Mouse (Mus musculus) MEL-GATA-1-ER (cell line): ENCODE data around the gene Ahctf1.

Experiments
- DNase-seq: peaks from one replicate; pipeline ENCODE4 v3.0.0-alpha.2; 2012; ENCODE audit warnings: low read depth; ENCODE audit errors: extremely low read depth

Gene Ahctf1

DNA sequence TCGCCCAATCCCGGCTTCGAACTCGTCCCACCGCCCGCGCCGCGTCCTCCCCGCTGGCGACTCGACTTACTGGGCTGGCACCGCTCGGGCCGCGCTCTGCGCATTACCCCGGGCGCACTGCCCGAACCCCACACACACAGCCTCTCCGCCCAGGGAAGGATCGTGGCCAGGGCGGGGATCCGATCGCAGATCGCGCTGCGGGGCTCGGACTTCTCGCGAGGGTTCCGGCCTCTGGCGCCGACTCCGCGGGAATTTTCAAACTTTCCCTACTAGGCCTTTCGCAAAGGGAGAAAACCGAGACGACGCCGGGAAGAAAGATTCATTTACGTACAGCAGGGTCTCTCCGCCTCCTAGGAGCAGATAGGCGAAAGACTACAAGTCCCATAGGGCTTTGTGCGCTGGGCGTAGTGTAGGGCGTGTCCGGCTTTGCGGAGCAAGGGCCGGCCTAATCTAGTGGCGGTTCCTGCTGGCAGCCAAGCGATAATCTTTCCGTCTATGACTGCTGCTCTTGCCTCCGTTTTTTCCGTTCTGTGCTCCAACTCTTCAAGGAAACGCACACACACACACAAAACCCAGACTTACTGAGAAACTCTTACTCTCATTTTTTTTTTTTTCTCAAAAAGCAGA lies at the start of gene Ahctf1:
Ahctf1 (minus strand) TSS at position 168 of the 627 bp plus-strand sequence.
- peak; percentile 99 for DNase-seq

DNA sequence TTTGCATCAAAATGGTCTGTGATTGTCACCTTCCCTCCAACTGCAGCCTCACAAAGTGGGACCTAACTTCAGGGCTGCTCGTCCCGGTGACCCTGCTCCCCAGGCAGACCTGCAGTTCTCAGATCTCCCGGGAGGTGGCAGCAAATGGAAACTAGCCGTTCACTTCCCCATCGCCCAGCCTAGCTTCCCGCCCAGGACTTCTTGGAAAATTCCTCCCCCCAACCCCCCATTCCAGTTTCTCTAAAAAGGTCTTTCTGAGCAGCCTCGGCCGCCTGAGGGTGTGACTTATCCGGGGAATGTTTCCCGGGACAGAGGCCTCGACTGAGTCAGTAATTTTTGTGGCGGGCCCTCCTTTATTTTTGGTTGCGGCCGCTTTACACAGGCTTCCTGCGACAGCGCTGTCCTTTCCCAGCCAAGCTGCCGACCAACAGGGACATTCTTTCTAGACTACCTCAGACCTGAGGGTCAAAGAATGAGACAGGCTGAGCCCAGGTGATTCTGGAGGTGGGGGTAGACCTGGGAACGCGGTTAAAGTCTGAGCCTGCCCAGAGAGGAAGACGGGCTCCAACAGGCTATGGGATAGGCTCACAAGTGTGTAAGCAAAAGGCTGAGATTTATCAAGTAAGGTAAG lies 44.4 kb upstream of the Ahctf1 start:
- DNase-seq = peak; percentile 33

DNA sequence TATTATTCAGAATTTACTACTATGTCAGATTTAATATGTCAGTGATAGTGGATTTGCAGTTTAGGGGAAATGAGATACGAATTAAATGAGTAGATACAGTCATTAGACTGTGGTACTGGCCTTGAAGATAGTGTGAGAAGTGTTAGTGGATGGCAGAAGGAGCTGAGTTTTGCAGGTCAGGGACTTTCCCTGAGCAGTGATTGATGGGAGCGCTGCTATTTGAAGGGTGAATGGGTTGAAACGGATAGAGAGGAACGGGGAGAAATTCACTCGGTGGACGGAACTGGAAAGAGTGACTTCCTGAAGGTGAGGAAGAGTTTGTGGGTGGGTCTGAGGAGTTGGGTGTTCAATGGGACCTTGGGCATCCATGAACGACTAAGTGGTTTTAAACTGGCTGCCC lies 43.7 kb upstream of the Ahctf1 start:
- DNase-seq = no peak

DNA sequence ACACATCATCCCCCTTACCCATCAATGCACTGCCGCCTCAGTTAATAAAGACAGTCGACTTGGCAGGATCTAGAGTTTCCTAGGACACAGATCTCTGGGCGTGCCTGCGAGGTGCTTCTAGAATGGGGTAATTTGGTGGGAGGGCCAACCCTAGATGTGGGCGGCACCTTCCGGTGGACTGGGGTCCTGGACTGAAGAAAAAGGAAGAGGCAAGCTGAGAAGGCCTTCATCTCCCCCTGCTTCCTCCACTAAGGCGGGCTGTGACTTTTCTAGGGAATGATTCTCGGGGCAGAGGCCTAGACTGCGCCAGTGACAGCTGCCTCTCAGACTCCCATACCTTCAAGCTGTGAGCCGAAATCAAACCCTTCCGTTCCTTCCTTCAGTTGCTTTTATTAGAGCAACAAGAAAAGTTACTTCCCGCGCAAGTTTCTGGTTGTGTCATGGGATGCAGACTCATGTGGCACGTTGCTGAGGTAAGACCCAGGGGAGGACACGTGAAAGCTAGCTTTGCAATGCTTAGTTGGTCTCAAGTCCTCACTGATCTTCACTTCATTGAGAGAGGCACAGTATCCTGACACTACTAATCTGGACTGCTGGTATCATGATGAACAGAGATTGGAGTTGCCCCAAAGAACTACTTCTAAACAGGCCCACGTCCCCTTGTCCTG lies 42.5 kb upstream of the Ahctf1 start:
- no peak for DNase-seq

DNA sequence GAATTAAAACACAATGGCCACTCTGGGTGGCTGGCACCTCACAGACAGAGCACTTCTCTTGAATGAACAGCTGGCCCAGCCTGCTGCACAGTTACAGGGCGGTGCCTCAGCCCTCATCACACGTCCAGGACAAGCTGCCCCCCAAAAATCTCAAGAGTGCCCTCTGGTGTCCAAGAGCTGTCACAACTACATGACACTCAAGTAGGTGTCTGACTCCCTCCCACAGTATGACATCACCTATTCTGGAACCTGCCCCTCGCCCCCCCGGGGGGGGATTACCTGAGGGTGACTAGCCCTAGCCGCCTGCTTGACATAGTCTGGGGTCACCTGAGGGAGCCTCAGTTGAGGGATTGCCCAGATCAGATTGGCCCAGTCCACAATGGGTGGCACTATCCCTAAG lies 41.4 kb upstream of the Ahctf1 start:
- DNase-seq = peak; percentile 67

DNA sequence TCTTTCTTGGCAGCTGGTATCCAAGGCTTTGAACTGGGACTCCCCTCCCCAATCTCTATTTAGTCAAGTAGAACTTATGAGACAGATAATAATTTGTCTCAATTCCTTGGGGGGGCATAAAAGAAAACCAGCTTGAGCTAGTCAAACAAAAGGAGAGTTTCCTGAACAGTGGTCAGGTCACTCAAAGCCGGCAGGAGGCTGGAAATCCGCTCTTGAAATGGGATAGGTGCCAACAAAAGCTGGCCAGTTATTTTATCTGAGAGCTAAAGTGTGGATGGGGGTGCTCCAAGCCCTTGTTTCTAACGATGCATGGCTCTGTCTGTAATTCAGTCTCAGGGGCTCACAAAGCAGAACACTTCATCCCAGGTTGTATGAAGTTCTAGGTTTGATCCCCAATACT lies 40.5 kb upstream of the Ahctf1 start:
- DNase-seq = no peak

DNA sequence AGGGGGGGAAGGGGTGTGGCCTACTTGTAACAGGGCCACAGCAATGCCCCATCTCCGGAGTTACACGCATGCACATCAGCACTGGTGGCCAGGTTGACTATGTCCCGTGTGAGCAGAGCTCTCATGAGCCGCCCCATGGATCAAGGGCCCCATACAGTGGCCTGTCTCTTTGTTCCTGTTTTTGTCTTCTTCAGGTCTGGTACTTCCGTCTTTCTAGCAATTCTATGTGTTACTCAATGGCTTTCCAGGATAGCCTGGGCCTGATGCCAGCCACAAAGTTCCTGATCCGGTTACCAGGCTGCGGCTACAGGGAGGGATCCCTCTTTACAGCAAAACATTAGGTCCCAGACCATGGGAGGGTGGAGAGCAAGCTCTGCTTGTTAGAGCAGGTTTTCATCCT lies 39.1 kb upstream of the Ahctf1 start:
- peak; percentile 77 for DNase-seq

DNA sequence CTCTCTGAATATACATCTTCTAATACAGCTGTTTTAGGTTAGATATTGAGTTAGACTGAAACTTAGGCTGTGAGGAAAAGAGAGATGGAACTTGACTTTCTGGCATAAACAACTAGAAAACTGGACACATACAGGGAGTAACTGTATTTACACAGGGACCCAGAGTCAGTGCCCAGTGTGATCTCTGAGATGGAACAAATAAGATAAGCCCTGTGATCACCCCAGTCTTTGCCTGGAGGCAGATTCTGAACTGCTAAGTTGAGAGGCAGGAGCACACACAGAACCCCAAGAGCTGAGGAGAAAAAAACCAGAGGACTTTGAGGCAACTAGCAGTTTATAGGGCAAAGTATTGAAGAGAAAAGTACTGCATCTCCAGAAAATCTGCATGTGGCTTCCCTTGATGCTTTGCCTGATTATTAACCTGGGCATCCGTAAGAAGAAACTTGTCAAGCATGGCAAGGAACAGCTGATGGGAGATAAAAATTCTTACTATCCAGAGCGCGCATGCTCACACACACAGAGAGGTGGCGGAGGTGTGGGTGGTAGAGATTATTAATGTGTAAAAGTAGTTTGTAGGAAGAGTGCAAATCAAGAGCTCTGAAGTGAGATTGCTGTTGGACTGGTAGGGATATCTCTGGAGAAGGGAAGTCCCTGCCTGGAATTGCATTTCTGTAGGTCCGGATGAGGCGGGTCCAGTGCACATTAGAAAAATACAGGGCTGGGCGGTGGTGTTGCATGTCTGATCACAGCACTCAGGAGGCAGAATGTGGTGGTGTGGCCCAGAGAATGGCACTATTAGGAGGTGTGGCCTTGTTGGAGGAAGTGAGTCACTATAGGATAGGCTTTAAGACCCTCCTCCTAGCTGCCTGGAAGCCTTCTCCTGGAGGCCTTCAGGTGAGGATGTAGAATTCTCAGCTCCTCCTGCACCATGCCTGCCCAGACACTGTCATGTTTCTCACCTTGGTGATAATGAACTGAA lies 33.2 kb upstream of the Ahctf1 start:
- DNase-seq = no peak

DNA sequence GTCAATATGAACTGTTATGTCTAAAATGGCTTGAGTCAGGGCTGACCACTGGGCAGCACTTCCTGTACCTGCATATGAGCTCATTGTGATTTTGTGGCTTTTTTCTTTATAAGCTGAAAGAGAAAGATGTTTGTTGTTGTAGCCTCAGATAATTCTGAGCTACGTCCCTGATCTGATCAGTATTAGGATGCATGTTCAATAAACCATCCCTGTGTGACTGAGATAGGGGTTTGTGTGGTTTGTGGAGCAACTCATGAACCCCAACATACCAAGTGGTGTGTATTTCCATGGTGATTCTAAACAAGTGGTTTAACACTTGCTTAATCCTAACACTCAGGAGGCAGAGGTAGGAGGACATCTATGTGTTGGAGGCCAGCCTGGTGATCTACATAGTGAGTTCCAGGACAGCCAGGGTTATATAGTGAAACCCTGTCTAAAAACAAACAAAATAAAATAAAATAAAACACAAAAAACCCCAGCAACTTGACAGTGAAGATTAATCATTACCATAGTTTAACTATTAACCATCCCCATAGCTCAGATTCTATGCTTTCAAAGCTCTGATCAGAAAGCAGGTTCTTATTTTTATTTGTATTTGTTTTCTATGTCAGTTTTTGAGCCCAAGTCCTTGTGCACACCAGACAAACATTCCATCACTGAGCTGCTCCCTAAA lies 32.4 kb upstream of the Ahctf1 start:
- DNase-seq = no peak

DNA sequence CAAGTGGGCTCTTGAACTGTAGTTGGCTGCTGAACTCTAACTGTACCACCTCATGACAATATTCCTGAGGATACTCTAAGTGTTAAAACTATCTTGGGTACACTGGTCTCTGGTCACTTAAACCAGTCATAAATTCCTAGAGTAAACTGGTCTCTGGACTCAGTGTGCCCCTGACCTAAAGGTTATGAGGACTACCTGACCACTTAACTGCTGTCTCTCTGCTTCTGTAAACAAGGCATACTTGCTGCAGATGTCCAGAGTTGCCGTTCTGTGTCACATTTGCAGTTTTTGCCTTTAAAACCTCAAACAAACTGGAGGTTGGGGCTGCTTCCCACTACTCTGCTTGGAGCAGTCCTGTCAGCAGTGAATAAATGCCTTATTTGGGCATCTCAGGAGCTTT lies 30.1 kb upstream of the Ahctf1 start:
- DNase-seq = no peak

DNA sequence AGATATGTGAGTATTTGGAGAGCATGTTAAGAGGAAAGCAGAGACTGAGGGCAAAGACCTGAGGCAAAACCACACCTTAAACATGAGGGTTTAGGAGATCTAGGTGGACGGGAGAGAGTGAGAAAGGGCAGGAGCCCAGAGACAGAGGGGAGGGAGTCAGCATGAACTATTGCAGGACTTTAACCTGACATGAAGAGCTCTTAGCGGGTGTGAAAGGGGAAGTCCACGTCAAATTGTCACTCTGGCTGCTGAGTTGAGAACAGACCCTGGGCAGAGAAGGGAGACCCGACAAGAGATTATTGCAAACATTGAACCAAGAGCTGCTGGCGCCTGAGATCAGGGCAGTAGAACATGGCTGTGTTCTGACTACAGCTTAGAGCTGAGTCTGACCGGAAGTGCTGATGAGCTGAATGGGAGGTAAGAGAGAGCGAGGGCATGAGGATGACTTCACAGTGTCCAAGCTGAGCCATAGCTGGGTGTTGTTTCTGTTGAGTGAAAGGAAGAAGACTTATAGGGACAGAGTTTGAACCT lies 29.3 kb upstream of the Ahctf1 start:
- DNase-seq = no peak

DNA sequence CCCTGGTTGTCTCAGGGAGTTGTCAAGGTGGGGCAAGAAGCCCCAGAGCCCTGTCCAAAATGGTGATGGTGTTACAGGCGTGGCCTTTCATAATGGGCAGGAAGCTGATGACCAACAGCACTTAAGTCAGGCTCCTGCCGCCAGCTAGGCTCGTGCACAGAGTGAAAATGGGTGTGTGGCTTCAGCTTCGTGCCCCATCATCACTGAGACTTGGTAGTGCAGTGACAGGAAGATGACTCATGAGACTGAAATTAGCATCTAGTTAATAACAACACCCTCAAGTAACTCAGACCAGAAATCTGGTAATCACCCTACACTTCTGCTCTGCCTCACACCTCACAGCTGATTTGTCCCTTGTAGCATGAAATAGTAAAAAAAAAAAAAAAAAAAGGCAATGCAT lies 25.4 kb upstream of the Ahctf1 start:
- DNase-seq = no peak

DNA sequence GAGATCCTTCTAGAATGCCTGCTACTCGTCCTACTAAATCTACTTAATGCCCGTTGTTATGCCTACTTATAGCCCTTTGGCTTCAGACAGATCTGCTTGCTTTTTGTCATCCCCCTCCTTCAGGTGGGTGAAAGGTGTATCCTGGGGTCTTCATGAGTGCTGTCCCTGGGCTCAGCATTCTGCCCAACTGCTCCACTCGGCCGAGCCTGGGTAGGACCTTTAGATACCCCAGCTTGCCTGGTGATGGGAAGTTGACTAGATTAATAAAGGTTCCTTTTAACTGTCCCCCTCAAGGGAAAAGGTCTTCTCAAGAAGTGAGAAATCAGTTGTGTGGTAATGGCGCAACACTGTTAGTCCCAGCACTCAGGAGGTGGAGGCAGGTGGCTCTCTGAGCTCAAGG lies 24.6 kb upstream of the Ahctf1 start:
- DNase-seq = no peak

DNA sequence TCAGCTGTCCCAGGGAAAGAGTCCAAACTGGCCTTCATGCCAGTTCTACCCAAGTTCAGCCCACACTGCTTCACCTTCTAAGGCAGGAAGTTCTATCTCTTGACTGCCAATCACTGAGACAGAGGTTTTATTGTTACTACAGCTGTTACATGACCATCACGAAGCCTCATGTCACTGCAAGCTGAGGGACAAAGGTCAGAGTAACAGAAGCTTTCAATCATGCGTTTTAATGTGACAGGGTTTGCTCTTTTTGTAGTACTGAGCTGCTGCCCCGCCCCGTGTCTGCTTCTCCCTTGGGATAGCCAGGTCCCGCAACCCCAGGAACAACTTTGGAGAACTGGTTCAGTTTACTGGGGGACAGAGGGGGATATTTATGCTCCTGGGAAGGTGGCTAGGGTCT lies 21.1 kb upstream of the Ahctf1 start:
- DNase-seq = no peak

DNA sequence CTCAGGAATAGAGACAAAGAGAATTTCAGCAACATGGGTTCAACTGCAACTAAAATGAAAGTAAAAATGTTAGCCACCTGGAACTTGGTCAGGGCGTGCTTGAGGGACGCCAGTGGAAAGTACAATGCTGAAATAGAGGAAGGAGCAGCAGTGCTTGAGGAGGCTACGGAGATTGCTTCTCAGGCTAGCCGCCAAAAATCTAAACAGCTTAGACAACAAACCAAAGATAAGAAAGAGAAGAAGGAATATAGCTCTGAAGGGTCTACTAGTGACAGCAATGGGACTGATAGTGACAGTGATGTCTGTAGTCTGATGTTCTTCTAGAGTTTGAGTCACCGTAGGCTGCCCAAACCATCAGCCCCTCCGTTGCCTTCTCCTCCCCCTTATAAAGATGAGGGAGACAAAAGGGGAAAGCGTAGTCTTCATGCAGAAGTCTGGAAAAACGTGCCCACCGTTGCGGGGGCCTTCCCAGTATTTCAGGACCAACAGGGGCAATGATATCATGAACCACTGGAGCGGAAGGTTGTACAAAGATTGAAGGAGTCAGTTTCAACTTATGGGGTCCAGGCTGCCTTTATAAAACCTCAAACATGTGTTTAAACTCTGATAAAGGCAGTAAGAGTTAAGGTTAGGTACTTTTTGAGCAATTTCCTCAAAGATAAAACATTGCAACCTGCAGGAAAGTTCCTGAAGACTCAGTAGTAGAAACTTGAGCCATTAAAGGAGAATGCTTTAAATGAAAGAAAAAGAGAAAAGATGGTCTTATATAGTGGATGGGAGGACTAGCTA lies 15.2 kb upstream of the Ahctf1 start:
- peak; percentile 55 for DNase-seq

DNA sequence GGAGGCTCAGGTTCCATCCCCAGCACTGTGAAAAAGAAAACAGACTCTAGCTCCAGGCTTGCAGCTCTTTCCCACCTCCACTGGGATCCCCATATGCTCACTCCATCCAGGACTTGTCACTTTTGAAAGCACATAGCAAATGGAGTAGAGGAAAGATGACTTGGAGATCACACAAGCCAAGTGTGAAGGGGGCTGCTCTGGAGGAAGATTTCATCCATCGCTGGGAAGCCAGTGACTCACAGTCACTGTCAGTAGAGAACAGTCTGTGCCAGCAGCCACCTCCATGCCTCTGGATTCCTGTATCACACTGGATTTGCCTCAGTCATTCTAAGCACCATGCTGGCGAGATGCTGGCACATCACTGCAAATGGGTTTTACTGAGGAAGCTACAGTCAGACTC lies 11.1 kb upstream of the Ahctf1 start:
- DNase-seq = no peak

DNA sequence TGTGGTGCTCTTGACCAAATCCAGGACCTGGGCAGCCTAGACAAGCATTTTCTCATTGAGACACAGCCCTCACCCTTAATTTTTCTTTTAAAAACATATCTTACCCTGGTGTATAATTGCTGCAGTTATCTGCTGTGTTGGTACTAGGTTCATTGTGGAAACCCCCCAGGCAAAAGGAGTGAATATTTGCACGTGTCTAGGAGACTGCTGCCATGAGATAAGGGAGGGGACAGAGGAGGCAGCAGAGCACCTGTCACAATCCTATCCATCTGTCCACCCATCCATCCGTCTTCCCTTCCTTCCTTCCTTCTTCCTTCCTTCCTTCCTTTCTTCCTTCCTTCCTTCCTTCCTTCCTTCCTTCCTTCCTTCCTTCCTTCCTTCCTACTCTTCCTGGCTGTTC lies 9.9 kb upstream of the Ahctf1 start:
- no peak for DNase-seq

DNA sequence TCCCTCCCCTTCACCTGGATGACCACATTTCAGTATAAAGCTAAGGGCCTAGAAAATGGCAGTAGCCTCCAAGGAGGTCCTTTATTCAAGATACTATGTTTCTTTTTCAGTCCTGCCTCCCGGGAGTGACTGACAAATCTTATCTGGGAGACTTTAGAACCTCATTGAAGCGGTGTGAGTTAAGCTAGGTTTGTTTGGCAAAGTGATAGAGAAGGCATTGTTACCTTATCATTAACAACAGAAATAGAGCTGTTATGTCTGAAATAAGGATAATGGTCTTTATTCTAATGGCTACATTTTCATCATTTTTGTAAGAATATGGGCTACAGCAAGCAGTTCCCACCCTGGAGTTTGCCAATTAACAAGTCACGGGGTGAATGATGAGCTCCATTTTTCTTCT lies 4.8 kb upstream of the Ahctf1 start:
- DNase-seq = no peak

DNA sequence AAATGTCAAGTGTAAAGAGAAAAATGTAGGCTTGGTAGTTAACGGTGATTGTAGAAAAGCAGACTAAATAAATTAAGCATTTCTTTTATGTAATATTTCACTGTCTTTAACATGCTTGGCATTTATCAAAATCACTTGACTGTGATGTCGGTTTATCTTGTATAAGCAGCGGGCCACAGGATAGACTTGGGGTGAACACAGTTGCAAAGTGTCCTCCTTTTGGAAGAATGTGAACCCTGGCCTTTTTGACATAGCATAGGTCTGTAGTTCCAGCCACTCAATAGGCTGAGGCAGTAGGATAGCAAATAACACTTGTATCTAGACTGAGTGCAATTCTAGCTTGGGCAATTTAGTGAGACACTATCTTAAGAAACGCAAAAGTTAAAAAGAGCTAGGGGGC lies 4.0 kb upstream of the Ahctf1 start:
- DNase-seq = no peak

DNA sequence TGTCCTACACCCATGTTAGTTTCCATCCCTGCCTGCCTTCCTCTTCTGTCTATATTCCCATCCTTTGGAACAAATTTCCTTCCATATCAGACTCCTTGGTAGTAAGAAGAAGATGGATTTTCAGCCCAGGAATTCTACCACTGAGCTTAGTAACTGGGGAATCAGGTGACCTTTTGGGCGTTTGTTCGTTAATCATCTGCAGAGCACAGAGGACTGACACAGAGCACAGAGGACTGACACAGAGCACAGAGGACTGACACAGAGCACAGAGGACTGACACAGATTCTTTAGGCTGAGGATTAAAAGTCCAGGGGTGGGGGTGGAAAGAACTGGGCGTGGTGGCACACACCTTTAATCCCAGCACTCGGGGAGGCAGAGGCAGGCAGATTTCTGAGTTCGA lies 2.3 kb upstream of the Ahctf1 start:
- DNase-seq = no peak
